8 mouse cellular contexts compared by ENCODE assay signal in the genomic region with DNA sequence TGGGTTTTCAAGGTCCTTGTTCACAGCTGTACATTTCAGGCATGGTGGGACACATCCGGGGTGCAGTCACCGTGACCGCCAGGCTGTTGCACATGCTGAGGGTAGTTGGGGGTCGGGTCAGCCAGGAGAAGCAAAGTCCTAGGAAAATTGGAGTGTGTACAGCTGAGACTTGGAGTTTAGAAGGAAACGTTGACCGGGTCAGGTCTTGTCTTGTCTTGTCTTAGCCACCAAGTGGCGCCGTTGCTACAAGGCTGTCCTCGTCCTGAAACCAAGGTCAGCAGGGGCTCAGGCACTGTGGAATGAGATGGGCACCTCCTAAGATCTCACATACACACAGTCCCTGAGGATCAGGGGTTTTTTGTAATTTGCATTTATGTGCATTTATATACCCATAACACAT. TPM values are rescaled to one million over a fixed set of nuclear protein-coding genes. Genes with fewer than 3 reads are reported as not detected.
A peak's percentile ranks its signal among the peaks of the same experiment; 100 is the strongest.
DNase-seq lines count a peak whose midpoint lies in the region; ATAC-seq and TF ChIP-seq lines count a peak whose summit lies in the region.
"Had no signal": no experiment of that assay in that cellular context is flagged by ENCODE, and none has a peak within 500 bp of the region (broad histone marks: within the 10 kb centered on the region; RNA-seq: fewer than 3 reads in every experiment).

No protein-coding gene starts in this region.

- WGBS in kidney, embryonic 15.5 days, result 3% methylated on average over 9 of the region's 9 CpGs

- ATAC-seq in kidney, embryonic 15.5 days (replicated peaks; ENCODE audit: low FRiP score), result peak; percentile 56; the same call in 1 of the 2 replicates

- H3K9ac ChIP-seq in ES-Bruce4 (ENCODE audit: low read depth, poor library complexity, severe bottlenecking), result no peak overlapping the region
- no peak overlapping the region for H3K9ac ChIP-seq in kidney, embryonic 15.5 days

- peak; percentile 96 for TF ChIP-seq CTCF in ES-Bruce4 (IDR thresholded peaks at IDR 0.05; ENCODE audit: low read depth, low read length)

- 0 out of 2 replicates have a peak, but pooled peaks have one; percentile 51 for TF ChIP-seq EP300 in ES-Bruce4 (IDR thresholded peaks at IDR 0.05; ENCODE audit: insufficient read depth, low read depth, low read length)

- H3K9me3 ChIP-seq in ES-Bruce4 (replicated peaks; ENCODE audit: control insufficient read depth, insufficient read depth, low read length, poor library complexity, severe bottlenecking), result no peaks in the 10 kb centered on the region
- H3K9me3 ChIP-seq in kidney, embryonic 15.5 days (replicated peaks), result no peaks in the 10 kb centered on the region

- TF ChIP-seq POLR2A in ES-Bruce4 (IDR thresholded peaks at IDR 0.05; ENCODE audit: insufficient read depth, low read length), result no peak

- DNase-seq in adipocyte (ENCODE audit: low spot score), result peak; percentile 23
- peak; percentile 92 for DNase-seq in embryo, embryonic 10 days (ENCODE audit: low spot score)
- peak; percentile 15 for DNase-seq in heart, adult 8-10 months (ENCODE audit: low spot score)
- DNase-seq in lung, postnatal 25 days (ENCODE audit: low spot score), result peak; percentile 36
- DNase-seq in retina, postnatal 7 days (ENCODE audit: low read depth, low spot score), result peak; percentile 39

- no peaks in the 10 kb centered on the region for H3K36me3 ChIP-seq in ES-Bruce4 (ENCODE audit: control insufficient read depth, insufficient read depth, low read length, poor library complexity, severe bottlenecking)
- no peaks in the 10 kb centered on the region for H3K36me3 ChIP-seq in kidney, embryonic 15.5 days

- H3K27me3 ChIP-seq in ES-Bruce4 (ENCODE audit: control insufficient read depth, insufficient read depth, low read length, poor library complexity, severe bottlenecking), result no peaks in the 10 kb centered on the region
- H3K27me3 ChIP-seq in kidney, embryonic 15.5 days, result no peaks in the 10 kb centered on the region

- no peaks in the 10 kb centered on the region for H3K4me1 ChIP-seq in ES-Bruce4 (ENCODE audit: control insufficient read depth, insufficient read depth, low read length)
- 0 out of 2 replicates have a peak, but pooled peaks cover 5% of the 10 kb centered on the region for H3K4me1 ChIP-seq in kidney, embryonic 15.5 days

- no peak overlapping the region for H3K27ac ChIP-seq in ES-Bruce4 (ENCODE audit: insufficient read depth, low read length)
- no peak overlapping the region for H3K27ac ChIP-seq in kidney, embryonic 15.5 days

- peak overlapping the region; percentile 22; the same call in 1 of the 2 replicates for H3K4me2 ChIP-seq in kidney, embryonic 15.5 days

- H3K4me3 ChIP-seq in ES-Bruce4 (ENCODE audit: low read depth, low read length), result no peak overlapping the region
- no peak overlapping the region for H3K4me3 ChIP-seq in kidney, embryonic 15.5 days (replicated peaks)

RNA-seq across cellular contexts. Expression of gene Cdk15, which starts 9.1 kb away (rescaled TPM):
- polyA plus RNA-seq in ES-Bruce4 (2011; ENCODE audit: insufficient read depth, insufficient read length, low read depth, missing spikeins), result not detected in 2 replicates
- total RNA-seq in heart, adult 8-10 months (2022), result not detected
- polyA plus RNA-seq in kidney, embryonic 15.5 days (2015; fragmentation: Nextera tagmentation; extraction: Ambion mirVana), result 0.64 and 0.74 TPM in 2 replicates
- polyA plus RNA-seq: heart, embryonic 14.5 days had no signal

RNA-seq across cellular contexts. Expression of gene Als2, which starts 10.6 kb away (rescaled TPM):
- 25.0 and 28.2 TPM in 2 replicates for polyA plus RNA-seq in ES-Bruce4 (2011; ENCODE audit: insufficient read depth, insufficient read length, low read depth, missing spikeins)
- total RNA-seq in heart, adult 8-10 months (2022), result 10 to 100 TPM; 10.6 to 10.9 (median 10.7) TPM
- 10.9 and 12.9 TPM in 2 replicates for polyA plus RNA-seq in kidney, embryonic 15.5 days (2015; fragmentation: Nextera tagmentation; extraction: Ambion mirVana)

Comparison
In these comparisons a context has a peak if more than half of its experiments do, and no peak if none do; other contexts are left out.
1. DNase-seq: peak in every context shown above with its lines; median percentile 92 in embryo, embryonic 10 days; 39 in retina, postnatal 7 days; 36 in lung, postnatal 25 days; 23 in adipocyte; 15 in heart, adult 8-10 months.